In genomic region chr16:89520555-89520954, GRCm38 (mm10) we compare ENCODE assay signal across 29 mouse cellular contexts. TPM values are rescaled to one million over a fixed set of nuclear protein-coding genes. Genes with fewer than 3 reads are reported as not detected.
DNase-seq lines count a peak whose midpoint lies in the region; ATAC-seq and TF ChIP-seq lines count a peak whose summit lies in the region.
"Had no signal": no experiment of that assay in that cellular context is flagged by ENCODE, and none has a peak within 500 bp of the region (broad histone marks: within the 10 kb centered on the region; RNA-seq: fewer than 3 reads in every experiment).

No protein-coding gene starts in this region.

- peak; percentile 20 to 25 for DNase-seq in cerebellum, postnatal 10 days
- no peak for DNase-seq in cerebellum, adult 11 months
- peak; percentile 1 for DNase-seq in heart, adult 8-10 months (ENCODE audit: low spot score)
- DNase-seq in heart, adult 9 months (ENCODE audit: low spot score in 2 of 2) = no peak
- peak; percentile 51 for DNase-seq in midbrain, postnatal 0 days (ENCODE audit: low spot score)
- DNase-seq in forebrain, postnatal 0 days = peak; percentile 74
- DNase-seq in kidney, postnatal 36 days = no peak
- DNase-seq: adrenal gland, adult 8-10 months; cerebellum, adult 9-11 months; gastrocnemius, postnatal 25 days; heart, adult 2 months; heart, postnatal 4 days; kidney, postnatal 4 days; liver, embryonic 13.5 days; midbrain, embryonic 14.5 days; spleen, adult 18-20 months had no signal

- H3K9ac ChIP-seq in midbrain, postnatal 0 days (replicated peaks; ENCODE audit: low read length, poor library complexity, severe bottlenecking) = no peak overlapping the region
- no peak overlapping the region for H3K9ac ChIP-seq in midbrain, embryonic 13.5 days (replicated peaks)
- no peak overlapping the region for H3K9ac ChIP-seq in forebrain, postnatal 0 days
- H3K9ac ChIP-seq: embryonic facial prominence, embryonic 12.5 days; heart, embryonic 15.5 days; limb, embryonic 13.5 days; liver, embryonic 13.5 days had no signal

- no peaks in the 10 kb centered on the region for H3K4me1 ChIP-seq in midbrain, postnatal 0 days (ENCODE audit: insufficient read depth, low read length)
- H3K4me1 ChIP-seq in midbrain, embryonic 13.5 days (replicated peaks) = no peaks in the 10 kb centered on the region
- H3K4me1 ChIP-seq in forebrain, postnatal 0 days (ENCODE audit: insufficient read depth) = no peaks in the 10 kb centered on the region
- H3K4me1 ChIP-seq: limb, embryonic 13.5 days; liver, embryonic 13.5 days had no signal

- no peak for TF ChIP-seq CTCF in midbrain, postnatal 0 days (IDR thresholded peaks at IDR 0.05)
- TF ChIP-seq CTCF in forebrain, postnatal 0 days (IDR thresholded peaks at IDR 0.05; ENCODE audit: low read depth) = no peak

- WGBS in midbrain, postnatal 0 days = 87% methylated on average over 2 of the region's 2 CpGs
- 95% methylated on average over 2 of the region's 2 CpGs for WGBS in midbrain, embryonic 13.5 days
- 61% methylated on average over 2 of the region's 2 CpGs for WGBS in forebrain, postnatal 0 days

- ATAC-seq in midbrain, postnatal 0 days (ENCODE audit: low FRiP score) = no peak
- no peak for ATAC-seq in midbrain, embryonic 13.5 days
- ATAC-seq in forebrain, postnatal 0 days = peak; percentile 90
- ATAC-seq: activated CD4-positive, CD25-positive, alpha-beta regulatory T cell, adult 4 months; intestine, postnatal 0 days had no signal

- H3K9me3 ChIP-seq in midbrain, postnatal 0 days (ENCODE audit: low read length) = no peaks in the 10 kb centered on the region
- H3K9me3 ChIP-seq in midbrain, embryonic 13.5 days = no peaks in the 10 kb centered on the region
- no peaks in the 10 kb centered on the region for H3K9me3 ChIP-seq in forebrain, postnatal 0 days (ENCODE audit: low read length)
- H3K9me3 ChIP-seq: embryonic facial prominence, embryonic 12.5 days; heart, embryonic 15.5 days; limb, embryonic 13.5 days; liver, embryonic 13.5 days had no signal

- no peaks in the 10 kb centered on the region for H3K36me3 ChIP-seq in midbrain, postnatal 0 days (ENCODE audit: insufficient read depth, low read length)
- no peaks in the 10 kb centered on the region for H3K36me3 ChIP-seq in midbrain, embryonic 13.5 days
- no peaks in the 10 kb centered on the region for H3K36me3 ChIP-seq in forebrain, postnatal 0 days (ENCODE audit: insufficient read depth)
- H3K36me3 ChIP-seq: embryonic facial prominence, embryonic 12.5 days; heart, embryonic 15.5 days; limb, embryonic 13.5 days; liver, embryonic 13.5 days had no signal

- H3K4me2 ChIP-seq in midbrain, postnatal 0 days (ENCODE audit: low read depth, low read length, poor library complexity, severe bottlenecking) = no peak overlapping the region
- no peak overlapping the region for H3K4me2 ChIP-seq in midbrain, embryonic 13.5 days (replicated peaks)
- no peak overlapping the region for H3K4me2 ChIP-seq in forebrain, postnatal 0 days (ENCODE audit: low read depth)
- H3K4me2 ChIP-seq: embryonic facial prominence, embryonic 12.5 days; heart, embryonic 15.5 days; limb, embryonic 13.5 days; liver, embryonic 13.5 days had no signal

- no peak overlapping the region for H3K4me3 ChIP-seq in midbrain, postnatal 0 days (ENCODE audit: low read depth, low read length)
- H3K4me3 ChIP-seq in midbrain, embryonic 13.5 days (replicated peaks) = no peak overlapping the region
- H3K4me3 ChIP-seq in forebrain, postnatal 0 days (ENCODE audit: low read depth, low read length) = no peak overlapping the region
- H3K4me3 ChIP-seq: embryonic facial prominence, embryonic 12.5 days; heart, adult 2 months; heart, embryonic 15.5 days; limb, embryonic 13.5 days; liver, embryonic 13.5 days had no signal

- no peak overlapping the region for H3K27ac ChIP-seq in midbrain, postnatal 0 days (ENCODE audit: low read depth, low read length)
- H3K27ac ChIP-seq in midbrain, embryonic 13.5 days = no peak overlapping the region
- no peak overlapping the region for H3K27ac ChIP-seq in forebrain, postnatal 0 days (ENCODE audit: low read depth, low read length)
- H3K27ac ChIP-seq: embryonic facial prominence, embryonic 12.5 days; heart, adult 2 months; heart, embryonic 15.5 days; limb, embryonic 13.5 days; liver, embryonic 13.5 days had no signal

- H3K27me3 ChIP-seq in midbrain, postnatal 0 days (ENCODE audit: insufficient read depth, low read length) = no peaks in the 10 kb centered on the region
- no peaks in the 10 kb centered on the region for H3K27me3 ChIP-seq in midbrain, embryonic 13.5 days
- H3K27me3 ChIP-seq in forebrain, postnatal 0 days (ENCODE audit: insufficient read depth, low read length) = no peaks in the 10 kb centered on the region
- H3K27me3 ChIP-seq: embryonic facial prominence, embryonic 12.5 days; heart, embryonic 15.5 days; limb, embryonic 13.5 days; liver, embryonic 13.5 days had no signal

RNA-seq across cellular contexts. Expression of gene Krtap7-1, which starts 12.4 kb away (rescaled TPM):
- total RNA-seq in heart, adult 8-10 months (2022) = not detected
- total RNA-seq in midbrain, postnatal 0 days (2014; rRNA removed) = 0.71 TPM in 1 of 2 replicates, not detected in the other
- polyA plus RNA-seq in midbrain, postnatal 0 days (2015; fragmentation: Nextera tagmentation; extraction: Ambion mirVana) = 0.29 TPM in 1 of 2 replicates, not detected in the other
- polyA plus RNA-seq in midbrain, embryonic 13.5 days (2015; fragmentation: Nextera tagmentation; extraction: Ambion mirVana) = not detected in 2 replicates
- 1.00 and 1.2 TPM in 2 replicates for total RNA-seq in forebrain, postnatal 0 days (2014; rRNA removed)
- polyA plus RNA-seq in forebrain, postnatal 0 days (2015; fragmentation: Nextera tagmentation; extraction: Ambion mirVana) = 0.27 TPM in 1 of 2 replicates, not detected in the other
- total RNA-seq: adrenal gland, adult 8-10 months; gastrocnemius, postnatal 25 days; heart, adult 2 months; heart, postnatal 4 days; left cerebral cortex, postnatal 25 days; megakaryocyte progenitor cell, adult 5-6 weeks had no signal
- polyA plus RNA-seq: activated CD4-positive, CD25-positive, alpha-beta regulatory T cell, adult 4 months; cortical plate, adult 2 months; embryonic facial prominence, embryonic 12.5 days; heart, adult 2 months; heart, embryonic 15.5 days; intestine, postnatal 0 days; kidney, embryonic 14.5 days; limb, embryonic 13.5 days; liver, embryonic 13.5 days; lung, adult 2 months; midbrain, embryonic 14.5 days; neural tube, embryonic 14.5 days; thymus, postnatal 0 days had no signal

RNA-seq across cellular contexts. Expression of gene Krtap8-1, which starts 32.8 kb away (rescaled TPM):
- not detected for total RNA-seq in heart, adult 8-10 months (2022)
- total RNA-seq in midbrain, postnatal 0 days (2014; rRNA removed) = not detected in 2 replicates
- not detected in 2 replicates for polyA plus RNA-seq in midbrain, postnatal 0 days (2015; fragmentation: Nextera tagmentation; extraction: Ambion mirVana)
- polyA plus RNA-seq in midbrain, embryonic 13.5 days (2015; fragmentation: Nextera tagmentation; extraction: Ambion mirVana) = not detected in 2 replicates
- total RNA-seq in forebrain, postnatal 0 days (2014; rRNA removed) = not detected in 2 replicates
- polyA plus RNA-seq in forebrain, postnatal 0 days (2015; fragmentation: Nextera tagmentation; extraction: Ambion mirVana) = not detected in 2 replicates
- total RNA-seq: adrenal gland, adult 8-10 months; gastrocnemius, postnatal 25 days; heart, adult 2 months; heart, postnatal 4 days; left cerebral cortex, postnatal 25 days; megakaryocyte progenitor cell, adult 5-6 weeks had no signal
- polyA plus RNA-seq: activated CD4-positive, CD25-positive, alpha-beta regulatory T cell, adult 4 months; cortical plate, adult 2 months; embryonic facial prominence, embryonic 12.5 days; heart, adult 2 months; heart, embryonic 15.5 days; intestine, postnatal 0 days; kidney, embryonic 14.5 days; limb, embryonic 13.5 days; liver, embryonic 13.5 days; lung, adult 2 months; midbrain, embryonic 14.5 days; neural tube, embryonic 14.5 days; thymus, postnatal 0 days had no signal

RNA-seq across cellular contexts. Expression of gene Krtap11-1, which starts 50.4 kb away (rescaled TPM):
- not detected for total RNA-seq in heart, adult 8-10 months (2022)
- not detected in 2 replicates for total RNA-seq in midbrain, postnatal 0 days (2014; rRNA removed)
- not detected in 2 replicates for polyA plus RNA-seq in midbrain, postnatal 0 days (2015; fragmentation: Nextera tagmentation; extraction: Ambion mirVana)
- not detected in 2 replicates for polyA plus RNA-seq in midbrain, embryonic 13.5 days (2015; fragmentation: Nextera tagmentation; extraction: Ambion mirVana)
- not detected in 2 replicates for total RNA-seq in forebrain, postnatal 0 days (2014; rRNA removed)
- polyA plus RNA-seq in forebrain, postnatal 0 days (2015; fragmentation: Nextera tagmentation; extraction: Ambion mirVana) = not detected in 2 replicates
- total RNA-seq: adrenal gland, adult 8-10 months; gastrocnemius, postnatal 25 days; heart, adult 2 months; heart, postnatal 4 days; left cerebral cortex, postnatal 25 days; megakaryocyte progenitor cell, adult 5-6 weeks had no signal
- polyA plus RNA-seq: activated CD4-positive, CD25-positive, alpha-beta regulatory T cell, adult 4 months; cortical plate, adult 2 months; embryonic facial prominence, embryonic 12.5 days; heart, adult 2 months; heart, embryonic 15.5 days; intestine, postnatal 0 days; kidney, embryonic 14.5 days; limb, embryonic 13.5 days; liver, embryonic 13.5 days; lung, adult 2 months; midbrain, embryonic 14.5 days; neural tube, embryonic 14.5 days; thymus, postnatal 0 days had no signal

Comparison
In these comparisons a context has a peak if more than half of its experiments do, and no peak if none do; other contexts are left out.
1. DNase-seq: peak in cerebellum, postnatal 10 days (2 of 2), heart, adult 8-10 months (single experiment), midbrain, postnatal 0 days (single experiment) and forebrain, postnatal 0 days (single experiment); none in cerebellum, adult 11 months (single experiment), heart, adult 9 months (0 of 2) and kidney, postnatal 36 days (0 of 2).